Mouse (Mus musculus): Measurements from ENCODE around the gene Gm38394. TPM values are rescaled to one million over a fixed set of nuclear protein-coding genes. Genes with fewer than 3 reads are reported as not detected.
"Not testable (repeated sequence)": the region's sequence is repeated elsewhere in the genome, so short reads cannot be mapped to it uniquely, and the experiment has no call there.

Gm38394 gene
- 4.4 and 4.5 TPM in 2 replicates for polyA plus RNA-seq (2014; fragmentation: Nextera tagmentation; extraction: Ambion mirVana)

- Histone ChIP-seq H3K36me3 (ENCODE audit: control insufficient read depth, insufficient read depth, low read length) (peaks cover 24% of the 10 kb centered on the region), H3K27ac (ENCODE audit: low read depth, low read length) (peak within 1 kb of the TSS; percentile 89), H3K9me3 (ENCODE audit: control insufficient read depth, low read length) (no peaks in the 10 kb centered on the region), H3K4me1 (replicated peaks; ENCODE audit: control insufficient read depth, insufficient read depth, low read length) (peaks cover 24% of the 10 kb centered on the region), H3K4me3 (ENCODE audit: low read depth, low read length) (peak within 1 kb of the TSS; percentile 93), H3K9ac (ENCODE audit: low read depth, low read length) (peak within 1 kb of the TSS; percentile 88), H3K4me2 (peak within 1 kb of the TSS; percentile 97), H3K27me3 (replicated peaks; ENCODE audit: control insufficient read depth, insufficient read depth, low read length) (no peaks in the 10 kb centered on the region)
- peak; percentile 86 for DNase-seq (ENCODE audit: low spot score)
- 2% methylated on average over 26 of the region's 26 CpGs for WGBS
- peak; percentile 98 for ATAC-seq (replicated peaks; ENCODE audit: low FRiP score)
Measured at GRCm38 (mm10) chr1:133661203-133661933, at the start of gene Gm38394. Gene Gm38394 (minus strand): TSS chr1:133661318.

GRCm38 (mm10) chr1:133710895-133711294 lies 49.8 kb upstream of the Gm38394 start:
- 65% methylated on average over 6 of the region's 6 CpGs for WGBS
- Histone ChIP-seq H3K27me3 (replicated peaks; ENCODE audit: control insufficient read depth, insufficient read depth, low read length) (no peaks in the 10 kb centered on the region), H3K9me3 (ENCODE audit: control insufficient read depth, low read length) (no peaks in the 10 kb centered on the region), H3K36me3 (ENCODE audit: control insufficient read depth, insufficient read depth, low read length) (peaks cover 6% of the 10 kb centered on the region; the same call in 1 of the 2 replicates), H3K27ac (ENCODE audit: low read depth, low read length) (no peak overlapping the region), H3K4me3 (ENCODE audit: low read depth, low read length) (no peak overlapping the region), H3K9ac (ENCODE audit: low read depth, low read length) (no peak overlapping the region), H3K4me1 (replicated peaks; ENCODE audit: control insufficient read depth, insufficient read depth, low read length) (peaks cover 7% of the 10 kb centered on the region), H3K4me2 (no peak overlapping the region)
- ATAC-seq (replicated peaks; ENCODE audit: low FRiP score) (no peak), DNase-seq (ENCODE audit: low spot score) (no peak)

DNA sequence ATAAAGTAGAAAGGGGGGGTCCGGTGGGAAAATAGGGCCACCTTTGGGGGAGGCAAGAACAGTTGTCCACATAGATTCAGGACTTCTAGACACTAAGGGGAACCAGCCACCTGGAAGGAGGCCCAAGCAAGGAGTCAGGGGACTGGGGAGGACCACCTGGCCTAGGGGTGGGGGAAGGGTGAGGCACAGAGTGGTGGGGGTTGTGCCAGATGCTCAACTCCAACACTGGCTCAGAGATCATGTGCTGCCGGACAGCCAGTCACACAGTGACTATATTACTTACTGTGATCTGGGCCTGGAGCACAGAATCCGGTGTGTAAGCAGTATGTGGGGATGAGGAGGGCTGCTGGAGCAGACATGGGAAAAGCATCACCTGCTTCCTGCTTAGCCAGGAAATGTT lies 48.2 kb upstream of the Gm38394 start:
- no peak overlapping the region for H3K4me2 ChIP-seq

GRCm38 (mm10) chr1:133701824-133702223 lies 40.7 kb upstream of the Gm38394 start:
- not testable (repeated sequence) for H3K27ac ChIP-seq (ENCODE audit: low read depth, low read length); H3K9me3 ChIP-seq (ENCODE audit: control insufficient read depth, low read length); H3K4me2 ChIP-seq; H3K4me3 ChIP-seq (ENCODE audit: low read depth, low read length); H3K4me1 ChIP-seq (replicated peaks; ENCODE audit: control insufficient read depth, insufficient read depth, low read length); DNase-seq (ENCODE audit: low spot score); H3K9ac ChIP-seq (ENCODE audit: low read depth, low read length); ATAC-seq (replicated peaks; ENCODE audit: low FRiP score); H3K36me3 ChIP-seq (ENCODE audit: control insufficient read depth, insufficient read depth, low read length); H3K27me3 ChIP-seq (replicated peaks; ENCODE audit: control insufficient read depth, insufficient read depth, low read length)
- 9% methylated on average over 1 of the region's 2 CpGs for WGBS

More for the DNA sequence above, 48.2 kb upstream of the Gm38394 start:
- Histone ChIP-seq H3K36me3 (ENCODE audit: control insufficient read depth, insufficient read depth, low read length) (peaks cover 6% of the 10 kb centered on the region; the same call in 1 of the 2 replicates), H3K9me3 (ENCODE audit: control insufficient read depth, low read length) (no peaks in the 10 kb centered on the region), H3K27me3 (replicated peaks; ENCODE audit: control insufficient read depth, insufficient read depth, low read length) (no peaks in the 10 kb centered on the region), H3K9ac (ENCODE audit: low read depth, low read length) (no peak overlapping the region), H3K4me1 (replicated peaks; ENCODE audit: control insufficient read depth, insufficient read depth, low read length) (peaks cover 7% of the 10 kb centered on the region), H3K27ac (ENCODE audit: low read depth, low read length) (no peak overlapping the region), H3K4me3 (ENCODE audit: low read depth, low read length) (no peak overlapping the region)
- no peak for ATAC-seq (replicated peaks; ENCODE audit: low FRiP score)
- no peak for DNase-seq (ENCODE audit: low spot score)
- 77% methylated on average over 3 of the region's 3 CpGs for WGBS

DNA sequence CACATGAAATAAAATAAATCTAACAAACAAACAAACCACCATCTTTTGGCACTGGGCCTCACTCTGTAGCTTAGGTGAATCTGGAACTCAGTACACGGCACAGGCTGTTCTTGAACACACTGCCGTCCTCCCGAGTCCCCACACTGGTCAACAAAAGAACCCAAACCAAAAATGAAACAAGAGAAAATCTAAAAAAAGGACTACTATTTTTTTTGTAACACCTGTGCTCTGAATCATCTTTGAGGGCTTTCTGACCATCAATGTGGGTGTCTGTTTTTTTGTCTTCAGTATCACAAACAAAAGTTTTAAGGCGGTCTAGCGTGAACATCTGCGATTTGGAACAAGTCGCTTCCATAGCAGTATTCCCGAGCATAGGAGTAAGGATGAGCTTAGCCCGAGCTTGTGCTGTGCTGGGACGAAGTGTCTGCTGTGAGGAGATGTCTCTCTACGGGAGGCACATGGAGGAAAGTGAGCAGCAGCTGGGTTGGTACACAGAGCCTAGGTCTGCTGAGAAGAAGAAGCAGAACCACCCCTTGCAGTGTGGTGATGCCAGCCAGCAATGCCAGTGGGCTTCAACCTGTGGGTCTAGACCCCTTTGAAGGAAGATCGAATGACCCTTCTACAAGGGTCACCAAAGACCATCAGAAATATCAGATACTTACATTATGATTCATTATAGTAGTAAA lies 37.0 kb upstream of the Gm38394 start:
- Histone ChIP-seq H3K9me3 (ENCODE audit: control insufficient read depth, low read length) (no peaks in the 10 kb centered on the region), H3K36me3 (ENCODE audit: control insufficient read depth, insufficient read depth, low read length) (no peaks in the 10 kb centered on the region), H3K9ac (ENCODE audit: low read depth, low read length) (no peak overlapping the region), H3K4me3 (ENCODE audit: low read depth, low read length) (no peak overlapping the region), H3K27me3 (replicated peaks; ENCODE audit: control insufficient read depth, insufficient read depth, low read length) (no peaks in the 10 kb centered on the region), H3K4me2 (no peak overlapping the region), H3K27ac (ENCODE audit: low read depth, low read length) (no peak overlapping the region), H3K4me1 (replicated peaks; ENCODE audit: control insufficient read depth, insufficient read depth, low read length) (peaks cover 15% of the 10 kb centered on the region)
- no peak for ATAC-seq (replicated peaks; ENCODE audit: low FRiP score)
- no peak for DNase-seq (ENCODE audit: low spot score)
- 90% methylated on average over 12 of the region's 12 CpGs for WGBS

GRCm38 (mm10) chr1:133695901-133696300 lies 34.8 kb upstream of the Gm38394 start:
- peaks cover 15% of the 10 kb centered on the region for H3K4me1 ChIP-seq (replicated peaks; ENCODE audit: control insufficient read depth, insufficient read depth, low read length)
- DNase-seq (ENCODE audit: low spot score) (no peak), ATAC-seq (replicated peaks; ENCODE audit: low FRiP score) (no peak)
- H3K36me3 ChIP-seq (ENCODE audit: control insufficient read depth, insufficient read depth, low read length): no peaks in the 10 kb centered on the region
- H3K4me3 ChIP-seq (ENCODE audit: low read depth, low read length): no peak overlapping the region
- H3K27ac ChIP-seq (ENCODE audit: low read depth, low read length): 0 out of 2 replicates have a peak overlapping the region, but pooled peaks have one; percentile 15
- 56% methylated on average over 7 of the region's 7 CpGs for WGBS
- no peak overlapping the region for H3K9ac ChIP-seq (ENCODE audit: low read depth, low read length)
- no peaks in the 10 kb centered on the region for H3K9me3 ChIP-seq (ENCODE audit: control insufficient read depth, low read length)
- H3K27me3 ChIP-seq (replicated peaks; ENCODE audit: control insufficient read depth, insufficient read depth, low read length): no peaks in the 10 kb centered on the region
- H3K4me2 ChIP-seq: no peak overlapping the region

- 58% methylated on average over 1 of the region's 1 CpGs for WGBS
- no peak overlapping the region for H3K4me3 ChIP-seq (ENCODE audit: low read depth, low read length)
- ATAC-seq (replicated peaks; ENCODE audit: low FRiP score) (no peak; the same call in 1 of the 2 replicates), DNase-seq (ENCODE audit: low spot score) (no peak)
- H3K27ac ChIP-seq (ENCODE audit: low read depth, low read length): no peak overlapping the region; the same call in 1 of the 2 replicates
- no peak overlapping the region; the same call in 1 of the 2 replicates for H3K4me2 ChIP-seq
- no peak overlapping the region for H3K9ac ChIP-seq (ENCODE audit: low read depth, low read length)
- no peaks in the 10 kb centered on the region for H3K36me3 ChIP-seq (ENCODE audit: control insufficient read depth, insufficient read depth, low read length)
- peaks cover 17% of the 10 kb centered on the region for H3K4me1 ChIP-seq (replicated peaks; ENCODE audit: control insufficient read depth, insufficient read depth, low read length)
- no peaks in the 10 kb centered on the region for H3K27me3 ChIP-seq (replicated peaks; ENCODE audit: control insufficient read depth, insufficient read depth, low read length)
- H3K9me3 ChIP-seq (ENCODE audit: control insufficient read depth, low read length): no peaks in the 10 kb centered on the region
Measured at GRCm38 (mm10) chr1:133694876-133695275, 33.8 kb upstream of the Gm38394 start.

DNA sequence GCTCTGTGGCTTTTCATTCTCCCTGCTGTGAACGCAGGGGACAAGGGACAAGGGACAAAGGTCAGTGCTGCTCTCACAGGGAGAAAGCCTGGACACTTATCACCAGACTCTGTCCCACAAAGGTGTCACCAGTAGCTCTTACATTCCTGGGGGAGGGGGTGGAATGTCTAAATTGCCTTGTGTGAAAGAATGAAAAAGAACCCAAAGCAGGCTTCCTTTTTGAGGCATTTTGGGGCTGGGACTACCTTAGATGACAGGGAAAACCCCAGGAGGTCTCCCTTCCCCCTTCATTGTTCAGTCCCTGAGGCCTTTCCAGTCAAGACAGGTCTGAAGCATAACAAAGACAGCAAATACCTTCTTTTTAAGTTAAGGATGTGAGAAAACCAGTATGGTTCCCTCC lies 33.2 kb upstream of the Gm38394 start:
- ATAC-seq (replicated peaks; ENCODE audit: low FRiP score): no peak
- H3K9ac ChIP-seq (ENCODE audit: low read depth, low read length): no peak overlapping the region
- 12% methylated on average over 1 of the region's 1 CpGs for WGBS
- no peak overlapping the region for H3K4me3 ChIP-seq (ENCODE audit: low read depth, low read length)
- H3K27ac ChIP-seq (ENCODE audit: low read depth, low read length): no peak overlapping the region; the same call in 1 of the 2 replicates
- no peak for DNase-seq (ENCODE audit: low spot score)
- peaks cover 17% of the 10 kb centered on the region for H3K4me1 ChIP-seq (replicated peaks; ENCODE audit: control insufficient read depth, insufficient read depth, low read length)
- no peaks in the 10 kb centered on the region for H3K36me3 ChIP-seq (ENCODE audit: control insufficient read depth, insufficient read depth, low read length)
- H3K4me2 ChIP-seq: no peak overlapping the region
- no peaks in the 10 kb centered on the region for H3K27me3 ChIP-seq (replicated peaks; ENCODE audit: control insufficient read depth, insufficient read depth, low read length)
- H3K9me3 ChIP-seq (ENCODE audit: control insufficient read depth, low read length): no peaks in the 10 kb centered on the region

Measured in liver, embryonic 11.5 days (tissue).